Mouse (Mus musculus) testis, adult 2 months (tissue): ENCODE data around the gene Otop3. TPM values are rescaled to one million over a fixed set of nuclear protein-coding genes. Genes with fewer than 3 reads are reported as not detected.
A peak's percentile ranks its signal among the peaks of the same experiment; 100 is the strongest.

ENCODE experiments used
- H3K27ac ChIP-seq: fragments of 200-500 bp; 2 replicates; pipeline ENCODE4 v1.5.1; 2012; ENCODE audit warnings: low read depth, low read length; ENCODE audit not compliant: control insufficient read depth, insufficient read depth
- H3K27me3 ChIP-seq: fragments of 200-500 bp; 2 replicates; pipeline ENCODE4 v1.6.1; 2012; ENCODE audit warnings: mild to moderate bottlenecking, low read length, moderate library complexity; ENCODE audit not compliant: control insufficient read depth, insufficient read depth
- H3K36me3 ChIP-seq: fragments of 200-500 bp; 2 replicates; pipeline ENCODE4 v1.6.1; 2012; ENCODE audit warnings: mild to moderate bottlenecking, low read length; ENCODE audit not compliant: control insufficient read depth, insufficient read depth
- H3K4me1 ChIP-seq: fragments of 200-500 bp; 2 replicates; pipeline ENCODE4 v1.6.1; 2012; ENCODE audit warnings: low read length; ENCODE audit not compliant: control insufficient read depth, insufficient read depth
- H3K4me3 ChIP-seq: fragments of 200-500 bp; 2 replicates; pipeline ENCODE4 v1.5.1; 2012; ENCODE audit warnings: low read depth, mild to moderate bottlenecking, low read length, moderate library complexity, mixed read lengths; ENCODE audit not compliant: control insufficient read depth
- CTCF ChIP-seq: fragments of 200-500 bp; IDR thresholded peaks from 2 replicates; pipeline ENCODE4 v1.5.1; 2012; ENCODE audit warnings: low read depth, mild to moderate bottlenecking, inconsistent platforms, low read length, moderate library complexity; ENCODE audit not compliant: control insufficient read depth, insufficient read depth, insufficient replicate concordance
- POLR2A ChIP-seq: fragments of 200-500 bp; IDR thresholded peaks from 2 replicates; pipeline ENCODE4 v1.6.1; 2012; ENCODE audit warnings: low read depth, mild to moderate bottlenecking, inconsistent platforms, low read length, moderate library complexity; ENCODE audit not compliant: control insufficient read depth
- polyA plus RNA-seq: library from polyadenylated mRNA; depleted of rRNA; stranded (reverse); fragments of >200 nt; gene quantifications from 2 replicates; pipeline ENCODE4 v1.2.3, GENCODE M21; 2012

Gene Otop3
- polyA plus RNA-seq, 1 experiment = 0.17 TPM

DNA sequence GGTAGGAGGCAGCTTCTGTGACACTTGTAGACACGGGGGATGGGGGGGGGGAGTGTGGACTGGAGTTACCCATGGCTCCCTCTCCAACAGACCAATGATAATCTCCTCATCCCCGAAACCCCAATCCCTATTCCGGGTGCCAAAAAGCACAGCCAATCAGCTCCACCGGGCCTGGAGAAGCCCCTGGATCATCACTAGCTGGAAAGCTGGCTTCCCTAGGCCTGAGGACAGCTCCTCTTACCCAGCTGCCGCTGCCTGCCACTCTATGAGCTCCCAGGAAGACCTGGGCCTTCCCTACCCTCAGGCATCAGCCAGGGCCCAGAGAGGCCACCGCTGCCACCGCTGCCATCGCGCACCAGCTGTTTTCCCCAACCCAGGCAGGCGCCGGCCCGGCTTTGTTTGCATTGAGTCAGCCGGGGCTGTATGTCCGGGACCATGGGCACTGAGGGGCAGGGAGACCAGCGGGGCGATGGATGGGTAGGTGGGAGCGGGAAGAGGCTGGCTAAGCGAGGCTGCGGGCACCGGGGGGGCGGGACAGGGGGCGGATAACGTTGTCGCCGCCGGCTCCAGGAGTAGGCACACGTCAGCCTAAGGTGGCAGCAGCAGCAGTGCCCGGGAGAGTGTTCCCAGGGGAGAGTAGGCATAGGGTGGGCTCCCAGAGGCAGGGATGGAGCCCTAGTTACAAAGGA, 32.3 kb downstream of the Otop3 start:
- no peak for TF ChIP-seq CTCF
- no peak for TF ChIP-seq POLR2A

DNA sequence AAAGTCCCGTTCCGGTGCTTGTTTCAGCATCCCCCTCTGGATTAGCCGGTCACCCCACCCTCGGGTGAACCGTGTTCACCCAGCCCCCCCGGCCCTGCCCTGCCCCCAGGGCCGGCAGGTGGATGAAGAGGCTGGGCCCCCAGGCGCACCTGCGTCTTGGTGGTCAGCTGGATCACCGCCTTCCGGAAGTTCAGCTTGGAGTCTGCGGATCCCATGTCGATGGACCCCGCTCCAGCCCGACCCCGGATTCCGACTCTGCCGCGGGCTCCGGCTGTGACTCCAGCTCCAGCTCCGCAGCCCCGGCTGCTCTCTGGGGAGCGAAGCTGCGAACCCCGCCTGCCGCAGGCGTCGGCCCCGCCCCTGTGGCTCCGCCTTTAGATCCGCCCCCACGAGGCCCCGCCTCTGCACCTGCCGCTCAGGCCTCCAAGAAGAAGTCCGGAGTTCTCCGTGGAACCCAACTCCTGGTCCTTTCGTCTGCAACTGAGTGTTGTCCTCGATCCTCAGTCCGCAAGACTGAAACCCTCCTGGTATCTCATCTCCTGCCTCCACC, 32.9 kb downstream of the Otop3 start, which contains the start of gene Hid1:
Hid1 (minus strand) TSS at position 362 of the 550 bp plus-strand sequence.
- H3K4me1 ChIP-seq = peaks cover 12% of the 10 kb centered on the region
- no peaks in the 10 kb centered on the region for H3K36me3 ChIP-seq
- H3K4me3 ChIP-seq = peak within 1 kb of the TSS; percentile 79
- H3K27me3 ChIP-seq = peaks cover 2% of the 10 kb centered on the region; the same call in 1 of the 2 replicates
- TF ChIP-seq POLR2A (no peak), CTCF (no peak)
- H3K27ac ChIP-seq = no peak within 1 kb of the TSS

More for the DNA sequence above, 32.3 kb downstream of the Otop3 start:
- peaks cover 12% of the 10 kb centered on the region for H3K4me1 ChIP-seq
- H3K27me3 ChIP-seq = peaks cover 2% of the 10 kb centered on the region; the same call in 1 of the 2 replicates
- H3K4me3 ChIP-seq = peak overlapping the region; percentile 79
- H3K36me3 ChIP-seq = no peaks in the 10 kb centered on the region
- H3K27ac ChIP-seq = no peak overlapping the region

DNA sequence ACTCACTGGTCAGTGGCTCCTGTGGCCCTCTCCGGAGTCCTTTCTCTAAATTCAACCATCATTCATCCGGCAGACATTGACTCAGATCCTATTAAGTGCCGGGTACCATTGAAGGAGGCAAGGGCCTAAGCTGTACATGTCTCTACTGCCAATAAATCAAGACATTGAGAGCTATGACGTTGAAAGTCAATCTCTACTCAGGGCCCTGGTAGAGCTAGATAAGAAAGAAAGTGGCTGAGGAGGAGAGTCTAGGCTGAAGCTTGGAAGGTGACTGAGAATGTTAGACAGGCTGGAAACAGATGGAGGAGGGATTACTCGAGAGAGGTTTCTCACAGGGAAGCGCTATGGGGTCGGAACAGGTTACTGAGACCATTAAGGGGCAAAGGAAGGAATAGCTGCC, 35.8 kb downstream of the Otop3 start:
- Histone ChIP-seq H3K4me1 (peaks cover 17% of the 10 kb centered on the region), H3K27me3 (peaks cover 2% of the 10 kb centered on the region; the same call in 1 of the 2 replicates), H3K27ac (no peak overlapping the region), H3K4me3 (no peak overlapping the region), H3K36me3 (no peaks in the 10 kb centered on the region)
- no peak for TF ChIP-seq POLR2A
- TF ChIP-seq CTCF = no peak

DNA sequence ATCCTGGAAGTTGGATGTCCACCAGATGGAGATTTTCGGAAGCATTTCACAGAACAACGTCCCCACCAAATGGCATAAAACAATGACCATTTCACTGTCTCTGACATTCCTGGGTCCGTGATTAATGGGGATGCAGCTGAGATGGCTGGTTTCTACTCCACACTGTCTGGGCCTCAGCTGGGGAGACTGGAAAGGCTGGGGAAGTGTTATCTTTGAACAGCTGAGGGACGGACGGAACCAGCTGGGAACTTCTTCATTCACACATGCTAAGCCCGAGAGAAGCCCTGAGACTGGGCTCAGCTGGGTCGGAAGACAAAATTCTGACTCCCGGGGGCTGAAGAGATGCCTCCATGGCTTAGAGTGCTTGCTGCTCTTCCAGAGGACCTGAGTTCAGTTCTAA, 36.8 kb downstream of the Otop3 start:
- TF ChIP-seq CTCF (no peak), POLR2A (no peak)
- H3K27me3 ChIP-seq = peaks cover 2% of the 10 kb centered on the region; the same call in 1 of the 2 replicates
- H3K4me3 ChIP-seq = no peak overlapping the region
- no peak overlapping the region for H3K27ac ChIP-seq
- no peaks in the 10 kb centered on the region for H3K36me3 ChIP-seq
- H3K4me1 ChIP-seq = peaks cover 17% of the 10 kb centered on the region

DNA sequence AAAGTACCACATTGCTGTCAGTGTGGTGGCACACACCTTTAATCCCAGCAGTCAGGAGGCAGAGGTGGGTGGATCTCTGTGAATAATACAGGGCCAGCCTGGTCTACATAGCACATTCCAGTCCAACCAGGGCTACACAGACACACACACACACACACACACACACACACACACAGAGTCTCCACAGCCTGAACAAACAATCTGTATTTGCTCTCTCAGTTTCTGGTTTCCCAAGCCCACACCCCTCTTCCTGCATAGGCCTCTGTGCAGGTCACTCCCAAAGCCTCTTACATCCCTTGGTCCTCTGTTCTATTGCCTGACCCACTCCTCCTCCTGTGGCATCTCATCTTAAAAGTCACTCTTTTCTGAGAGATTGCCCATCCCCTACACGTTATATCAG, 37.5 kb downstream of the Otop3 start:
- TF ChIP-seq CTCF (no peak), POLR2A (no peak)
- Histone ChIP-seq H3K27me3 (no peaks in the 10 kb centered on the region; the same call in 1 of the 2 replicates), H3K36me3 (no peaks in the 10 kb centered on the region), H3K27ac (no peak overlapping the region), H3K4me3 (no peak overlapping the region), H3K4me1 (peaks cover 11% of the 10 kb centered on the region)

DNA sequence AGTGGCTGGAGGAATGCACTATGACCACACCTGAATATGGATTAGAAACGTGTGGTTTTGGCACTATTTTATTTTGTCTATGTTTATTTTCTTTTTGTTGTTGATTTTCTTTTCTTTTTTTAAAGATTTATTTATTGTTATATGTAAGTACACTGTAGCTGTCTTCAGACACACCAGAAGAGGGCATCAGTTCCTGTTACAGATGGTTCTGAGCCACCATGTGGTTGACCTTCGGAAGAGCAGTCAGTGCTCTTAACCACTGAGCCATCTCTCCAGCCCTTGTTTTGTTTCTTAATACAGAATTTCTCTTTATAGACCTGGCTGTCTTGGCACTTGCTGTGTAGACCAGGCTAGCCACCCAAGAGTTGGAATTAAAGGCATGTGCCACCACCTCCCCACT, 38.2 kb downstream of the Otop3 start:
- H3K27me3 ChIP-seq = no peaks in the 10 kb centered on the region
- TF ChIP-seq POLR2A (no peak), CTCF (no peak)
- H3K4me3 ChIP-seq = no peak overlapping the region
- no peaks in the 10 kb centered on the region for H3K36me3 ChIP-seq
- H3K4me1 ChIP-seq = peaks cover 6% of the 10 kb centered on the region
- no peak overlapping the region for H3K27ac ChIP-seq

DNA sequence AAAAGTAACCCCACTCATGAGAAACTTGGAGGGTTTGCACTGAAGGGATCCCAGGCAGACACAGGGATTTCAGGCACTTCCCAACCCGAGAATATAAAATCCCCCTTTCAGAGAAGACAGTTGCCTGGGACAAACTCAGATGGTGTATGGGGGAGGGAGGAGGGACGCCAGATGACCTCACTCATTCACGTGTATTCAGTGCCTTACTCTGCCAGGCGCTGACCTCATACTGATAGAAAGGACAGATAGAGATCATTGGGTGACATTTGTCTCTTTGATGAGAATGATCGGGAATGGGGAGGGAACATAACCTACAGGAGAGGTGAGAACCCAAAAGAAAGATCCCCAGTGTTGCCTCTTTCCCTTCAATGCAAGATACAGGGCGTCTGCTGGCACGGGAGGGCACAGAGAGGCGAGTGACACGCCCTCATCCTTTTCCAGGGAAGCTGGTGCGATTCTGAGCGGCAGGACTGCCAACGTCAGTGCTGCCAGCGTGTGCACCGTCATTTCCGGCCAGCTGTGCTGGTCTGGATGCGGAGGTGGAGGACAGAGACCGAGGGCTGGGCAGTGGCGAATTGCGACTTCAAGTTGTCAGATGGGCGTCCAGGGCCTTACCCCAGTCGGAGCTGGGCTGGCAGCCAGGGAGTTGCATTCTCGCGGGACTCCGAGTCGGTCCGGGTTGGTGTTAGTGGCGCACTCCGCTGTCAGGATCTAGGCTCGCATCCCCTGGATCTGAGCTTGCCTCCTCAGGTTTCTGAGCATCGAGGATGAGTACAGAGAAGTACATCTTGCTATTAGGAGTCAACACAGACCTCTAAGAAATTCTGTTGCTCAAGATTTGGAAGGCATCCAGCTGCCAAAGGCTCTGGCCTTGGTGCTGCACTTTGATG, 39.5 kb downstream of the Otop3 start:
- no peak overlapping the region for H3K27ac ChIP-seq
- peak overlapping the region; percentile 41; the same call in 1 of the 2 replicates for H3K4me3 ChIP-seq
- no peaks in the 10 kb centered on the region for H3K27me3 ChIP-seq

More for the DNA sequence above, 39.5 kb downstream of the Otop3 start:
- Histone ChIP-seq H3K4me1 (peaks cover 6% of the 10 kb centered on the region), H3K36me3 (no peaks in the 10 kb centered on the region)
- no peak for TF ChIP-seq CTCF
- TF ChIP-seq POLR2A = no peak
